Mouse (Mus musculus) spleen, postnatal 36 days (tissue): ENCODE results near the gene Myg1.

ENCODE experiments used
- DNase-seq, 2 experiments: peaks; one replicate each; pipeline ENCODE4 v3.0.0; 2022; ENCODE audit warnings: low spot score in 2 of 2, mixed read lengths in 1 of 2

Gene Myg1

GRCm38 (mm10) chr15:102331610-102332015, at the start of gene Myg1:
Gene Myg1, plus strand, starts transcription at chr15:102331709.
- DNase-seq = peak; percentile 84 to 88

GRCm38 (mm10) chr15:102282463-102283292, 48.8 kb upstream of the Myg1 start:
- DNase-seq = no peak

- no peak for DNase-seq
Measured at GRCm38 (mm10) chr15:102283648-102284047, 47.9 kb upstream of the Myg1 start.

GRCm38 (mm10) chr15:102287395-102287794, 44.1 kb upstream of the Myg1 start:
- DNase-seq = peak; percentile 37 to 58

DNA sequence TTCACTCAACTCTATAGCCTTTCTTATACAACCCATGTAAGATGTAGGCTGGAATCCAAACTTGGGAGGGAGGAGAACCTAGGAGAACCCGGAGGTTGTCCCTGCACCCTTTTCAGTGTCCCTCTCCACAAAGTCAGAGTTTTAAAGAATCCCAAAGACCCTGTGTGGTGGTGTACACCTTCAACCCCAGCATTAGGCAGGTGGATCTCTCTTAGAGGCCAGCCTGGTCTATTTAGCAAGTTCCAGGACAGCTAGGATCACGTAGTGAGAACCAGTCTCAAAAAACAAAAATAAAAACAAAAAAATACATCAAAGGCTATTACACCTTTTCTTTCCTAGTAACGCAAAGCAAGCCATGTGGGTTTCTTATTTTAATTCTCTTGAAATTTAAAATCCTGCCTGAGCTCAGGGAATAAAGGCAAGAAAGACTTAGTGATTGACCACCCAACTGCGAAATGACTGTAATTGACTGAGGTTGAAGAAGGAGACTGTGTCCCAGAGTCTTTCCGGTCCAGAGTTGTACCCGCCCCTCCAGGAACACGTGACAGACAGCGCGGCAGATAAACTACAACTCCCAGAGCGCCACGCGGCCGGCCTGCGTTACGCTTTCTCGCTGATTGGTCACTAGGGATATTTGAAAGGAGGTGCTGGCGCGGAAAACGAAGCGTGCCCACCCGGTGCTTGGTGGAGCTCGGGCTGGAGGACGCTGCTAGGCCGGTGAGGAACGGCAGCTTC, 35.7 kb upstream of the Myg1 start, which contains the start of gene Espl1:
Gene Espl1 (plus strand): TSS at position 634 of the 735 bp plus-strand sequence.
- DNase-seq = peak; percentile 93 to 95

DNA sequence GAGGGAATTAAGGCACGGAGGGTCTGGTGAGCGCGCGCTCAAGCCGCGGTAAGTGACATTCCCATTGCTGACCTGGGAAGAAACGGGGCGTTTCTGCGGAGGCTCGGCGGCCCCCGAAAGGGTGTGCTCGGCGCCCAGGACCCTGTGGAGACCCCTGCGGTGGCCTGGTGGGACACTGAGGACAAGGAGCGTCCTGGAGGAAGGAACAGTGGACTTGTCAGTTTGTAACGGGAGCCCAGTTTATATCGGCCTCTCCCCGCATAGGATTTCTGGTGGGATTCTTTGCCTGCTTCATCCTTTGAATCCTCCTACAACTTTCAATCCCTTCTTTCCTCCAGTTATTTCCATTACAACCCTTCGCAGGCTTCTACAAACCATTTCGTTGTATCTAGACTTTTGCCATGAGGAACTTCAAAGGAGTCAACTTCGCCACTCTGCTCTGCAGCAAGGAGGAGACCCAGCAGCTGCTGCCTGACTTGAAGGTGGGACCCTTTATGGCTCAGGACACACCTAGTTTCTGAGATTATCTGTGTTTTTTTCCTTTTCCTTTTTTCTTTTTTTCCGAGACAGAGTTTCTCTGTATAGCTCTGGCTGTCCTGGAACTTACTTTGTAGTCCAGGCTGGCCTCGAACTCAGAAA, 35.0 kb upstream of the Myg1 start:
- no peak for DNase-seq

- DNase-seq = no peak
Measured at GRCm38 (mm10) chr15:102302542-102302941, 29.0 kb upstream of the Myg1 start.

DNA sequence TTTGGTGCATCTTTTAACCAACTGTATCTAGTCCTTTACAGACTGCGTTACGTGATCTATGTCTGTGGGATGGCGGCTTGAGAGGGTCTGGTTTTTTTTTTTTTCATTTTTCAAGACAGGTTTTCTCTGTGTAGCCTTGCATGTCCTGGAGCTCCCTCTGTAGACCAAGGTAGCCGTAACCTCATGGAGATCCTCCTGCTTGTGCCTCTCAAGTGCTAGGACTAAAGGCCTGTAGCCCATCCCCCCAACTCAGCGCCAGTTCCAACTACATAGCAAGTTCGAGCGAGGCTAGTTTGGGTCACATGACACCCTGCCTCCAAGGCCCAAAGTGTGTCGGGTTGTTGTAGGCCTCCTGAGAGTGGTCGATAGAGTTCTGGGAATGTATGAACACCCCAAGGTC, 22.8 kb upstream of the Myg1 start:
- DNase-seq = no peak

DNA sequence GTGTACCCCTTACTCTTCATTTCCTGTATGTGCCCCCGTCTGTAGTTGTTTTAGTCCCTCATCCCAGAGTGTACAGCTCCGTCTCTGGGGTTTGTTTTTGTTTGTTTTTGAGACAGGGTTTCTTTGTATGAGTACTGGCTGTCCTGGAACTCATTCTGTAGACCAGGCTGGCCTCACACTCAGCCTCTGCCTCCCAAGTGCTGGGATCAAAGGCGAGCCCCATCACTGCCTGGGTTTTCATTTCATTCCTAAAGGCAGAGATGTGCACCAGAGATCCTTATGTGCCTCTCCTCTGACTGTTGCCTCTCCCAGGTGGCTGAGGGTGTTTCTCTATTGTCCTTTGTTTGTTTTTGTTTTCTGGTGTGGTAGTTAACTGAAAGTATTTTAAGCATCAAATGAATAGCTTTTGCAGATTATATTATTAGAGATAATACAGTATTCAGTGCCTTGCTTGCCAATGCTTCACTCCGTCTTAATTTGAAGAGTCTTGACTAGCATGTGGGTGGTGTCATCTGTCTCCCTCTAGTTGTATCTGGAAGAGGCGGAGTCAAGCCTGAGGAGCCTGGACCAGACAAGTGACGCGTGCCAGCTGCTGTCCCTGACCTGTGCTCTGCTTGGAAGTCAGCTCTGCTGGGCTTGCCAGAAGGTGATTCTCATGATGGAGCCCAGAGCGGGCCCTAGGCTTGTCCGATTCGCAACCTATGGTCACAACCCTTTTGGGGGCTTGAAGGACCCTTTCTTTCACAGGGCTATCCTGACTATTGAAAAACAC, 21.2 kb upstream of the Myg1 start:
- no peak for DNase-seq

- no peak for DNase-seq
Measured at GRCm38 (mm10) chr15:102311489-102311888, 20.0 kb upstream of the Myg1 start.

- no peak for DNase-seq
Measured at GRCm38 (mm10) chr15:102315292-102315691, 16.2 kb upstream of the Myg1 start.

GRCm38 (mm10) chr15:102316263-102316662, 15.2 kb upstream of the Myg1 start:
- peak; percentile 64 to 71 for DNase-seq

DNA sequence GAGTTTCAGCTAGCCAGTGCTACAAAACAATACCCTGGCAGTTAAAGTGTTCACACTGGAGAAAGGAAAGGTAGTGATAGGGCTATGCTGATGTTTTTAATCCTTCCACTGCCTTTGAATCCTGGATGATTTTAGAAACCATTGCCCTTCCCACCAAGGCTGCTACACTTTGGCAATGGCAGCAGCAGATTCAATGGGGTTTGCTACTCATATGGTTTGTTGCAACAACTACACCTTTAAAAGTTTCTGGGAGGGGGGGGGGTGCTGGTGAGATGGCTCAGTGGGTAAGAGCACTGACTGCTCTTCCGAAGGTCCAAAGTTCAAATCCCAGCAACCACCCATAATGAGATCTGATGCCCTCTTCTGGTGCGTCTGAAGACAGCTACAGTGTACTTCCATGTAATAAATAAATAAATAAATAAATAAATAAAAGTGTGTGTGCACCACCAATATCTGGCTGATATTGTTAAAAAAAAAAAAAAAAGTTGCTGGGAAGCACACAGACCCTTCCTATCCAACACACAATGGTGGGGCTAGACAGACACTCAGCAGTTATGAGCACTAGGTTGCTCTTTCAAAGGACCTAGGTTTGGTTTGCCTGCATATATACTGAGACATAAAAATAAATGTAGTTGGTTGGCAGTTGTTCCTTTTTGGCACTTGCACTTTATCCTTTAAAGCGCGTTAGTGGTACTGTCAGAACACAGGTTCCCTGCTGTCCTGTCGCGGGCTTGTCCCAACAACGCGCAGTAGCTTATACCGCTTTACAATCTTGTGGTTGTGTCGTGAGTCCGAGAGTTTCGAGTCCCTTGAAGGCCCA, 6.6 kb upstream of the Myg1 start:
- DNase-seq = no peak

DNA sequence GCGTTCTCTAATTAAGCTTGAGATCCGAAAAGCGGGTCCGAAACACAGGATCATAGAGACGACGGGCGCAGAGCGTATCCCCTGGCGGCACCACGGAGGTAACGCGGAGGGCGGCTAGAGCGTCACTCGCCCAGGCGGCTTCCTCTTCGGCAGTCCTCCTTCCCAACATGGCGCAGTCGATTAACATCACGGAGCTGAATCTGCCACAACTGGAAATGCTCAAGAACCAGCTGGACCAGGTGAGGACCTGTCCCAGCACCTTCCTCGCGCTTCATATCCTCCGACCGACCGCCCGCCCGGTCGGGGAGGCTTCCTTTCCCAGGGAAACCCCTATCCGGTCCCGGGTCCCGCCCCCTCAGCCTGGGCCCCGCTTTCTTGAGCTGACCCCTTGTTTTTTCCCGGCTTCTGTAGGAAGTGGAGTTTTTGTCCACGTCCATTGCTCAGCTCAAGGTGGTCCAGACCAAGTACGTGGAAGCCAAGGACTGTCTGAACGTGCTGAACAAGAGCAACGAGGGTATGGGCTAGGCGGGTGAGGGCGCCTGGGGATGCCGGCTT, 5.4 kb upstream of the Myg1 start, which contains the start of gene Pfdn5:
Gene Pfdn5 (plus strand): TSS at position 95 of the 555 bp plus-strand sequence.
- peak; percentile 89 for DNase-seq

- no peak for DNase-seq
Measured at GRCm38 (mm10) chr15:102326892-102327291, 4.6 kb upstream of the Myg1 start.

DNA sequence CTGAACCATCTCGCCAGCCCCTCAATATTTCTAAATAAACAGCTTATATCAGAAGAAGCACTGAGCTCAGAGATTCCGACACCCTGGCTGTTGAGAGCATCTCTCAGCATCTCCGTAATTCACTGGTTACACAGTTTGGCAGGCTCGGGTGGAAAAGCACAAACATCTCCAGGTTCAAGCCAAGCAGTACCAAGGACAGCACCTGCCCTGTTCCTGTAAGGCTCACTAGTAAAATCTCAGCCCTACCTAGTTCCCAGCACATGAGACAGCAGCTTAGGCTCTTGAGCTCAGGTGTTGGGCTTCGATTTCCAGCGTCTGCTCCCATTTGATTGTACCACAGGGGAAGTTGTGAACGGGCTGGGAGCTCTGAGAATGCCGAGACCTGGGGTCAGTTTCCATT, 3.7 kb downstream of the Myg1 start:
- no peak for DNase-seq

- DNase-seq = peak in 1 of 2 experiments; percentile 41
Measured at GRCm38 (mm10) chr15:102335925-102336324, 4.4 kb downstream of the Myg1 start.

DNA sequence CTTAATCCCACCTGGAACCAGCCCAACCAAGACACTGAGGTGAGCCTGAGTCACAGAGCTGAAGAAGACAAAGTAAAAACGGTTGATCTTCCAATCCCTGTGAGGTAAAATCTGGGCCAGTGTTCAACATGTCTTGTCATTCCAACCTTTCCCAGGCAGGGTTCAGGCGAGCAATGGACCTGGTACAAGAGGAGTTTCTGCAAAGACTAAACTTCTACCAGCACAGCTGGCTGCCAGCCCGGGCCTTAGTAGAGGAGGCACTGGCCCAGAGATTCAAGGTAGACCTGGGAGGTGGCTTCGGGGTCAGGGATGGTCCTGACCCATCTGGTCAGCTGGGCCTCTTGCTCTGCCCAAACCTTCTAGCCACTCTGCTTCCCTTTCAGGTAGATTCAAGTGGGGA, 5.4 kb downstream of the Myg1 start:
- DNase-seq = no peak

DNA sequence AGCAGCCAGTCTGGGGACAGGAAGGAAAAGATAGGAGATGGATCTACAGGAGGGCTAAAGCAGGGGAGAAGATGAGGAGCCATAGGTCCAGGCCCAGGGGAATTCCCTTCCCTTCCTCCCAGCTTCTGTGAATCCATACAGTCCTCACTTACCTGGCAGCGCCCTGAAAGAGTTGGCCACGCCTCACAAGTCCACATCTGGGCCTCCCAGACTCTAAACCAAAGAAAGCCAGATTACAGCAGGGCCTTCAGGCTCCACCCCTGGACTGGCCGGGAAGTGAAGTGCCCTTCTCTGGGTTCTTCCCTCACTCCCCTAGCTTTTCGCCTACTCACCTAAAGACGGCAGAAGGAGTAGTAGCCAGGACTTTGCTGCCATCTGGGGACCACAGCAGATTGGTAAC, 8.1 kb downstream of the Myg1 start:
- no peak for DNase-seq

DNA sequence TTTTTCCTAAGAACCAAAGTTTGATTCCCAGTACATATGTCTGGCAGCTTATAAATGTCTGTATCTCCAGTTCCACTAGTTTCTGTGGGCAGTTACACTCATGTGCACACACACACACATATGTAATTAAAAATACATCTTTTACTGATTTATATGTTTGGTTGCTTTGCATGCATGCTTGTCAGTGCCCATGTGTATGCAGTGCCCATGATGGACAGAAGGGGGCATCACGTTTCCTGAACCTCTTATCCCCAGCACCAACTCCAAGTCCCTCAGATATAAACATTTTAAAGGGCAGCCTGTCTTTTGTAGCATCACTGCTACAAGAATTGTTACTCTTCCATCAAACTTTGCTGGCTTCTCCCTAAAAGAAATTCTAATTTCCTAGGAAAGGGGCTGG, 10.1 kb downstream of the Myg1 start:
- DNase-seq = peak in 1 of 2 experiments; percentile 45
